Mouse (Mus musculus) embryonic facial prominence, embryonic 10.5 days (tissue): ENCODE data around the gene Morn3. TPM values are rescaled to one million over a fixed set of nuclear protein-coding genes. Genes with fewer than 3 reads are reported as not detected.
A peak's percentile ranks its signal among the peaks of the same experiment; 100 is the strongest.

Experiments used
- DNase-seq: peaks from one replicate; pipeline ENCODE4 v3.0.0-alpha.2; 2017; ENCODE audit warnings: low spot score
- H3K27ac ChIP-seq: fragments of 300-500 bp; sonication (generic); replicated peaks from 2 replicates; pipeline ENCODE4 v1.5.1; 2016; ENCODE audit warnings: mild to moderate bottlenecking
- H3K27me3 ChIP-seq: fragments of 300-500 bp; sonication (generic); replicated peaks from 2 replicates; pipeline ENCODE4 v1.6.1; 2016; ENCODE audit warnings: low read depth, mild to moderate bottlenecking; ENCODE audit not compliant: poor library complexity, severe bottlenecking
- H3K36me3 ChIP-seq: fragments of 300-500 bp; sonication (generic); replicated peaks from 2 replicates; pipeline ENCODE4 v1.6.1; 2016; ENCODE audit warnings: mild to moderate bottlenecking, moderate library complexity
- H3K4me1 ChIP-seq: fragments of 300-500 bp; sonication (generic); 2 replicates; pipeline ENCODE4 v1.6.1; 2016
- H3K4me3 ChIP-seq: fragments of 300-500 bp; sonication (generic); 2 replicates; pipeline ENCODE4 v1.5.1; 2016; ENCODE audit warnings: mild to moderate bottlenecking, moderate library complexity
- H3K9me3 ChIP-seq: fragments of 300-500 bp; sonication (generic); 2 replicates; pipeline ENCODE4 v1.6.1; 2016; ENCODE audit warnings: mild to moderate bottlenecking
- WGBS: fragments of 180-500 bp; shearing (Covaris S2); methylation state at CpG from one replicate; pipeline ENCODE4 v1.1.7; 2016; 5-methylcytosine and 5-hydroxymethylcytosine counted together
- polyA plus RNA-seq: library from polyadenylated mRNA; unstranded; fragments of >200 nt; fragmentation: Nextera tagmentation; extraction: Ambion mirVana; gene quantifications from 2 replicates; pipeline ENCODE4 v1.2.1, GENCODE M21; 2016

The Morn3 gene
- polyA plus RNA-seq, 1 experiment from 2014 or later = not detected

- no peaks in the 10 kb centered on the region for H3K36me3 ChIP-seq
- 49% methylated on average over 16 of the region's 16 CpGs for WGBS
- DNase-seq = no peak
- peaks cover 22% of the 10 kb centered on the region for H3K4me1 ChIP-seq
- no peaks in the 10 kb centered on the region for H3K9me3 ChIP-seq
- H3K27me3 ChIP-seq = no peaks in the 10 kb centered on the region
- H3K4me3 ChIP-seq = peak overlapping the region; percentile 58
- peak overlapping the region; percentile 84 for H3K27ac ChIP-seq
Measured at GRCm38 (mm10) chr5:123058251-123059102, 11.7 kb upstream of the Morn3 start.

- no peaks in the 10 kb centered on the region for H3K27me3 ChIP-seq
- no peaks in the 10 kb centered on the region for H3K9me3 ChIP-seq
- WGBS = 8% methylated on average over 48 of the region's 48 CpGs
- H3K4me3 ChIP-seq = peak overlapping the region; percentile 58
- no peaks in the 10 kb centered on the region for H3K36me3 ChIP-seq
- H3K4me1 ChIP-seq = peaks cover 22% of the 10 kb centered on the region
- peak overlapping the region; percentile 84 for H3K27ac ChIP-seq
- DNase-seq = peak; percentile 100
Measured at GRCm38 (mm10) chr5:123057366-123058250, 10.8 kb upstream of the Morn3 start.

- WGBS = 81% methylated on average over 5 of the region's 5 CpGs
- no peaks in the 10 kb centered on the region for H3K9me3 ChIP-seq
- H3K27ac ChIP-seq = no peak overlapping the region
- H3K4me1 ChIP-seq = peaks cover 12% of the 10 kb centered on the region
- H3K36me3 ChIP-seq = no peaks in the 10 kb centered on the region
- DNase-seq = no peak
- H3K4me3 ChIP-seq = no peak overlapping the region
- no peaks in the 10 kb centered on the region for H3K27me3 ChIP-seq
Measured at GRCm38 (mm10) chr5:123051736-123052135, 4.9 kb upstream of the Morn3 start.

- DNase-seq = no peak
- Histone ChIP-seq H3K36me3 (no peaks in the 10 kb centered on the region), H3K27me3 (no peaks in the 10 kb centered on the region), H3K4me1 (peaks cover 17% of the 10 kb centered on the region), H3K9me3 (no peaks in the 10 kb centered on the region), H3K4me3 (no peak overlapping the region), H3K27ac (no peak overlapping the region)
- WGBS = 84% methylated on average over 9 of the region's 9 CpGs
Measured at GRCm38 (mm10) chr5:123050918-123051317, 4.1 kb upstream of the Morn3 start.

GRCm38 (mm10) chr5:123049271-123049670 is 2.5 kb upstream of the Morn3 start:
- H3K27ac ChIP-seq = peak overlapping the region; percentile 86
- no peaks in the 10 kb centered on the region for H3K27me3 ChIP-seq
- H3K4me1 ChIP-seq = peaks cover 21% of the 10 kb centered on the region

GRCm38 (mm10) chr5:123045561-123046295 is 1.1 kb downstream of the Morn3 start:
- DNase-seq = peak; percentile 72
- no peaks in the 10 kb centered on the region for H3K9me3 ChIP-seq
- peaks cover 25% of the 10 kb centered on the region for H3K4me1 ChIP-seq
- 41% methylated on average over 9 of the region's 9 CpGs for WGBS
- H3K27me3 ChIP-seq = 0 out of 2 replicates have a peak, but pooled peaks cover 3% of the 10 kb centered on the region
- no peak overlapping the region for H3K27ac ChIP-seq
- no peak overlapping the region for H3K4me3 ChIP-seq
- H3K36me3 ChIP-seq = no peaks in the 10 kb centered on the region

More at GRCm38 (mm10) chr5:123049271-123049670, 2.5 kb upstream of the Morn3 start:
- 6% methylated on average over 12 of the region's 12 CpGs for WGBS
- peak overlapping the region; percentile 53 for H3K4me3 ChIP-seq
- H3K9me3 ChIP-seq = no peaks in the 10 kb centered on the region
- peak; percentile 75 for DNase-seq
- no peaks in the 10 kb centered on the region for H3K36me3 ChIP-seq

- Histone ChIP-seq H3K9me3 (no peaks in the 10 kb centered on the region), H3K27me3 (0 out of 2 replicates have a peak, but pooled peaks cover 3% of the 10 kb centered on the region), H3K27ac (no peak overlapping the region), H3K4me3 (no peak overlapping the region), H3K36me3 (no peaks in the 10 kb centered on the region), H3K4me1 (peaks cover 27% of the 10 kb centered on the region)
- 21% methylated on average over 7 of the region's 7 CpGs for WGBS
- peak; percentile 49 for DNase-seq
Measured at GRCm38 (mm10) chr5:123043856-123044255, 3.0 kb downstream of the Morn3 start.

- Histone ChIP-seq H3K27ac (0 out of 2 replicates have a peak overlapping the region, but pooled peaks have one; percentile 21), H3K36me3 (no peaks in the 10 kb centered on the region), H3K27me3 (0 out of 2 replicates have a peak, but pooled peaks cover 6% of the 10 kb centered on the region), H3K9me3 (no peaks in the 10 kb centered on the region), H3K4me3 (no peak overlapping the region), H3K4me1 (peaks cover 20% of the 10 kb centered on the region)
- WGBS = 59% methylated on average over 7 of the region's 7 CpGs
- peak; percentile 9 for DNase-seq
Measured at GRCm38 (mm10) chr5:123040796-123041195, 6.0 kb downstream of the Morn3 start.

GRCm38 (mm10) chr5:123039120-123039752 is 7.6 kb downstream of the Morn3 start:
- Histone ChIP-seq H3K9me3 (no peaks in the 10 kb centered on the region), H3K27me3 (0 out of 2 replicates have a peak, but pooled peaks cover 6% of the 10 kb centered on the region), H3K36me3 (no peaks in the 10 kb centered on the region), H3K4me1 (peaks cover 21% of the 10 kb centered on the region), H3K27ac (0 out of 2 replicates have a peak overlapping the region, but pooled peaks have one; percentile 16), H3K4me3 (peak overlapping the region; percentile 55)
- DNase-seq = peak; percentile 72
- WGBS = 3% methylated on average over 25 of the region's 25 CpGs

GRCm38 (mm10) chr5:123038115-123038514 is 8.7 kb downstream of the Morn3 start:
- DNase-seq = no peak
- 89% methylated on average over 5 of the region's 5 CpGs for WGBS
- Histone ChIP-seq H3K4me3 (no peak overlapping the region), H3K27ac (no peak overlapping the region), H3K36me3 (no peaks in the 10 kb centered on the region), H3K27me3 (0 out of 2 replicates have a peak, but pooled peaks cover 6% of the 10 kb centered on the region), H3K9me3 (no peaks in the 10 kb centered on the region), H3K4me1 (peaks cover 21% of the 10 kb centered on the region)

GRCm38 (mm10) chr5:123035564-123035963 is 11.3 kb downstream of the Morn3 start:
- Histone ChIP-seq H3K9me3 (peaks cover 4% of the 10 kb centered on the region; the same call in 1 of the 2 replicates), H3K4me1 (peaks cover 16% of the 10 kb centered on the region), H3K27ac (no peak overlapping the region), H3K27me3 (0 out of 2 replicates have a peak, but pooled peaks cover 3% of the 10 kb centered on the region), H3K4me3 (no peak overlapping the region), H3K36me3 (peaks cover 18% of the 10 kb centered on the region)
- peak; percentile 10 for DNase-seq
- WGBS = 42% methylated on average over 6 of the region's 6 CpGs
